32 mouse cellular contexts compared by ENCODE assay signal in the genomic region with DNA sequence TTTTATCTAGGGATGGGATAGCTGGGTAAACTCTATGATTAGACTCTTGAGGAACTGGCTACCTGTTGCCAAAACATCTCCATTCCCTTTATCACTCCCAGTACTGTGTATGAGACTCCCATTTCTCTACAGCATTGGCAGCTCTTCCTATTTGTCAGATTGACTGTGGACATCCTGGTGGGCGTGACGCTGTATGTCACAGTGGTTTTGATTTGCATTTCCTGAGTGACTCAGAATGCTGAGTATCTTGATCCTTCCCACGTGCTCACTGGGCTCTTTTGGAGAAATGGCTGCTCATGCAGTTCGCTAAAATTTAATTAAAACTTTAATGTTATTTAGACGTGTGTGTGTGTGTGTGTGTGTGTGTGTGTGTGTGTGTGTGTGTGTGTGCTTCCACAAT. TPM values are rescaled to one million over a fixed set of nuclear protein-coding genes. Genes with fewer than 3 reads are reported as not detected.
DNase-seq lines count a peak whose midpoint lies in the region; ATAC-seq and TF ChIP-seq lines count a peak whose summit lies in the region.
"Had no signal": no experiment of that assay in that cellular context is flagged by ENCODE, and none has a peak within 500 bp of the region (broad histone marks: within the 10 kb centered on the region; RNA-seq: fewer than 3 reads in every experiment).

No protein-coding gene starts in this region.

- TF ChIP-seq CTCF in intestine, postnatal 0 days (IDR thresholded peaks at IDR 0.05; ENCODE audit: low read depth), result peak; percentile 6; the same call in 1 of the 2 replicates

- no peak overlapping the region for H3K4me2 ChIP-seq in kidney, embryonic 16.5 days (replicated peaks; ENCODE audit: low read depth, low read length)
- no peak overlapping the region for H3K4me2 ChIP-seq in intestine, postnatal 0 days (replicated peaks; ENCODE audit: low read depth)
- H3K4me2 ChIP-seq: embryonic facial prominence, embryonic 12.5 days; heart, embryonic 13.5 days; hindbrain, embryonic 13.5 days; limb, embryonic 15.5 days; lung, embryonic 15.5 days; midbrain, embryonic 15.5 days; neural tube, embryonic 13.5 days; stomach, embryonic 15.5 days had no signal

- DNase-seq in kidney, postnatal 4 days, result peak; percentile 9 to 26
- DNase-seq in 416B (ENCODE audit: low read depth), result peak; percentile 53
- DNase-seq in left cerebral cortex, adult 11 months (ENCODE audit: low spot score), result no peak
- no peak for DNase-seq in heart, postnatal 36 days
- DNase-seq: adrenal gland, postnatal 25 days; cerebellum, postnatal 14 days; forebrain, postnatal 0 days; gastrocnemius, postnatal 25 days; heart, adult 2 months; heart, postnatal 14 days; kidney, adult 18-20 months; left cerebral cortex, postnatal 4 days; retina, postnatal 1 day; thymus, adult 18-20 months; thymus, postnatal 36 days had no signal

- H3K27ac ChIP-seq in kidney, embryonic 16.5 days (ENCODE audit: low read length), result no peak overlapping the region
- H3K27ac ChIP-seq in intestine, postnatal 0 days (ENCODE audit: low read depth, low read length), result no peak overlapping the region
- H3K27ac ChIP-seq: embryonic facial prominence, embryonic 12.5 days; heart, adult 2 months; heart, embryonic 13.5 days; hindbrain, embryonic 13.5 days; kidney, postnatal 0 days; limb, embryonic 15.5 days; liver, embryonic 14.5 days; lung, embryonic 15.5 days; macrophage; midbrain, embryonic 15.5 days; neural tube, embryonic 13.5 days; stomach, embryonic 15.5 days had no signal

- no peak overlapping the region for H3K4me3 ChIP-seq in kidney, embryonic 16.5 days (ENCODE audit: low read length)
- no peak overlapping the region for H3K4me3 ChIP-seq in intestine, postnatal 0 days (ENCODE audit: low read depth, low read length)
- H3K4me3 ChIP-seq: embryonic facial prominence, embryonic 12.5 days; heart, adult 2 months; heart, embryonic 13.5 days; hindbrain, embryonic 13.5 days; limb, embryonic 15.5 days; lung, embryonic 15.5 days; midbrain, embryonic 15.5 days; neural tube, embryonic 13.5 days; stomach, embryonic 15.5 days had no signal

- intact Hi-C loops in heart, postnatal 36 days (cut with DNase I), result no loop called here

- ATAC-seq in kidney, embryonic 16.5 days (ENCODE audit: low FRiP score, low TSS enrichment), result no peak; the same call in 1 of the 2 replicates
- peak; percentile 57 for ATAC-seq in activated CD4-positive, CD25-positive, alpha-beta regulatory T cell, adult 4 months
- no peak for ATAC-seq in intestine, postnatal 0 days
- ATAC-seq: forebrain, postnatal 0 days; midbrain, embryonic 15.5 days had no signal

- H3K36me3 ChIP-seq in kidney, embryonic 16.5 days (ENCODE audit: insufficient read depth, low read length), result no peaks in the 10 kb centered on the region
- H3K36me3 ChIP-seq in intestine, postnatal 0 days (ENCODE audit: control insufficient read depth, insufficient read depth), result no peaks in the 10 kb centered on the region
- H3K36me3 ChIP-seq: embryonic facial prominence, embryonic 12.5 days; heart, embryonic 13.5 days; hindbrain, embryonic 13.5 days; limb, embryonic 15.5 days; lung, embryonic 15.5 days; midbrain, embryonic 15.5 days; neural tube, embryonic 13.5 days; stomach, embryonic 15.5 days had no signal

- no peaks in the 10 kb centered on the region for H3K27me3 ChIP-seq in kidney, embryonic 16.5 days (ENCODE audit: insufficient read depth, low read length)
- no peaks in the 10 kb centered on the region for H3K27me3 ChIP-seq in intestine, postnatal 0 days (replicated peaks; ENCODE audit: control insufficient read depth, insufficient read depth, low read length)
- H3K27me3 ChIP-seq: embryonic facial prominence, embryonic 12.5 days; heart, embryonic 13.5 days; hindbrain, embryonic 13.5 days; limb, embryonic 15.5 days; lung, embryonic 15.5 days; midbrain, embryonic 15.5 days; neural tube, embryonic 13.5 days; stomach, embryonic 15.5 days had no signal

- 67% methylated on average over 5 of the region's 5 CpGs for WGBS in kidney, embryonic 16.5 days
- 55% methylated on average over 5 of the region's 5 CpGs for WGBS in intestine, postnatal 0 days

- no peaks in the 10 kb centered on the region for H3K4me1 ChIP-seq in kidney, embryonic 16.5 days (ENCODE audit: insufficient read depth, low read length)
- no peaks in the 10 kb centered on the region; the same call in none of the 2 replicates for H3K4me1 ChIP-seq in intestine, postnatal 0 days (replicated peaks; ENCODE audit: control insufficient read depth, insufficient read depth, low read length)
- H3K4me1 ChIP-seq: embryonic facial prominence, embryonic 12.5 days; hindbrain, embryonic 13.5 days; limb, embryonic 15.5 days; lung, embryonic 15.5 days; midbrain, embryonic 15.5 days; neural tube, embryonic 13.5 days; stomach, embryonic 15.5 days had no signal

- no peaks in the 10 kb centered on the region for H3K9me3 ChIP-seq in kidney, embryonic 16.5 days (ENCODE audit: low read length)
- no peaks in the 10 kb centered on the region for H3K9me3 ChIP-seq in intestine, postnatal 0 days (ENCODE audit: control insufficient read depth)
- H3K9me3 ChIP-seq: embryonic facial prominence, embryonic 12.5 days; heart, embryonic 13.5 days; hindbrain, embryonic 13.5 days; limb, embryonic 15.5 days; lung, embryonic 15.5 days; midbrain, embryonic 15.5 days; neural tube, embryonic 13.5 days; stomach, embryonic 15.5 days had no signal

- no peak overlapping the region for H3K9ac ChIP-seq in kidney, embryonic 16.5 days (replicated peaks; ENCODE audit: low read length)
- no peak overlapping the region for H3K9ac ChIP-seq in intestine, postnatal 0 days (ENCODE audit: low read depth, low read length)
- H3K9ac ChIP-seq: embryonic facial prominence, embryonic 12.5 days; forebrain, postnatal 0 days; heart, embryonic 13.5 days; hindbrain, embryonic 13.5 days; limb, embryonic 15.5 days; liver, embryonic 14.5 days; lung, embryonic 15.5 days; midbrain, embryonic 15.5 days; neural tube, embryonic 13.5 days; stomach, embryonic 15.5 days had no signal

RNA-seq across cellular contexts. Expression of a gene that starts 4.8 kb away (rescaled TPM):
- polyA plus RNA-seq in kidney, embryonic 16.5 days (2015; fragmentation: Nextera tagmentation; extraction: Ambion mirVana), result 0.63 and 0.92 TPM in 2 replicates
- polyA plus RNA-seq in activated CD4-positive, CD25-positive, alpha-beta regulatory T cell, adult 4 months (2017; shearing (Covaris generic)), result 10 to 100 TPM in 1 of 2 experiments, 1 to 10 TPM in 1; 3.1 to 12.0 TPM
- 13.2 and 28.1 TPM in 2 replicates for polyA plus RNA-seq in intestine, postnatal 0 days (2015; fragmentation: Nextera tagmentation; extraction: Ambion mirVana)
- total RNA-seq in heart, postnatal 36 days (2021), result not detected
- total RNA-seq: adrenal gland, postnatal 25 days; forebrain, postnatal 0 days; gastrocnemius, postnatal 25 days; heart, adult 2 months; heart, postnatal 14 days; layer of hippocampus, adult 18-20 months; left cerebral cortex, adult 8-10 months; left cerebral cortex, postnatal 4 days had no signal
- polyA plus RNA-seq: forebrain, embryonic 11.5 days; hindbrain, embryonic 13.5 days; limb, embryonic 15.5 days; lung, embryonic 15.5 days; macrophage; midbrain, embryonic 15.5 days; neural tube, embryonic 13.5 days had no signal

RNA-seq across cellular contexts. Expression of a gene that starts 47.8 kb away (rescaled TPM):
- 0.18 and 0.44 TPM in 2 replicates for polyA plus RNA-seq in kidney, embryonic 16.5 days (2015; fragmentation: Nextera tagmentation; extraction: Ambion mirVana)
- under 1 TPM in 1 of 2 experiments, not detected in 1; 0.33 TPM for polyA plus RNA-seq in activated CD4-positive, CD25-positive, alpha-beta regulatory T cell, adult 4 months (2017; shearing (Covaris generic))
- polyA plus RNA-seq in intestine, postnatal 0 days (2015; fragmentation: Nextera tagmentation; extraction: Ambion mirVana), result not detected in 2 replicates
- not detected for total RNA-seq in heart, postnatal 36 days (2021)
- total RNA-seq: adrenal gland, postnatal 25 days; gastrocnemius, postnatal 25 days; heart, adult 2 months; heart, postnatal 14 days had no signal
- polyA plus RNA-seq: heart, embryonic 13.5 days; limb, embryonic 15.5 days; liver, embryonic 14.5 days; macrophage had no signal

RNA-seq across cellular contexts. Expression of a gene that starts 51.0 kb away (rescaled TPM):
- not detected in 2 replicates for polyA plus RNA-seq in kidney, embryonic 16.5 days (2015; fragmentation: Nextera tagmentation; extraction: Ambion mirVana)
- polyA plus RNA-seq in activated CD4-positive, CD25-positive, alpha-beta regulatory T cell, adult 4 months (2017; shearing (Covaris generic)), result not detected
- 0.12 TPM in 1 of 2 replicates, not detected in the other for polyA plus RNA-seq in intestine, postnatal 0 days (2015; fragmentation: Nextera tagmentation; extraction: Ambion mirVana)
- not detected for total RNA-seq in heart, postnatal 36 days (2021)
- total RNA-seq: adrenal gland, postnatal 25 days; forebrain, postnatal 0 days; gastrocnemius, postnatal 25 days; heart, adult 2 months; heart, postnatal 14 days; layer of hippocampus, adult 18-20 months; left cerebral cortex, adult 8-10 months; left cerebral cortex, postnatal 4 days had no signal
- polyA plus RNA-seq: embryonic facial prominence, embryonic 12.5 days; forebrain, embryonic 11.5 days; forebrain, postnatal 0 days; heart, adult 2 months; heart, embryonic 13.5 days; hindbrain, embryonic 13.5 days; kidney, postnatal 0 days; limb, embryonic 15.5 days; liver, embryonic 14.5 days; lung, embryonic 15.5 days; macrophage; midbrain, embryonic 15.5 days; neural tube, embryonic 13.5 days; stomach, embryonic 15.5 days had no signal

RNA-seq across cellular contexts. Expression of a gene that starts 52.5 kb away (rescaled TPM):
- not detected in 2 replicates for polyA plus RNA-seq in kidney, embryonic 16.5 days (2015; fragmentation: Nextera tagmentation; extraction: Ambion mirVana)
- polyA plus RNA-seq in activated CD4-positive, CD25-positive, alpha-beta regulatory T cell, adult 4 months (2017; shearing (Covaris generic)), result not detected
- not detected in 2 replicates for polyA plus RNA-seq in intestine, postnatal 0 days (2015; fragmentation: Nextera tagmentation; extraction: Ambion mirVana)
- not detected for total RNA-seq in heart, postnatal 36 days (2021)
- total RNA-seq: adrenal gland, postnatal 25 days; forebrain, postnatal 0 days; gastrocnemius, postnatal 25 days; heart, adult 2 months; heart, postnatal 14 days; layer of hippocampus, adult 18-20 months; left cerebral cortex, adult 8-10 months; left cerebral cortex, postnatal 4 days had no signal
- polyA plus RNA-seq: embryonic facial prominence, embryonic 12.5 days; forebrain, embryonic 11.5 days; forebrain, postnatal 0 days; heart, adult 2 months; heart, embryonic 13.5 days; hindbrain, embryonic 13.5 days; kidney, postnatal 0 days; limb, embryonic 15.5 days; liver, embryonic 14.5 days; lung, embryonic 15.5 days; macrophage; midbrain, embryonic 15.5 days; neural tube, embryonic 13.5 days; stomach, embryonic 15.5 days had no signal

Comparison
In these comparisons a context has a peak if more than half of its experiments do, and no peak if none do; other contexts are left out.
1. DNase-seq: peak in kidney, postnatal 4 days (2 of 2) and 416B (single experiment); none in left cerebral cortex, adult 11 months (single experiment) and heart, postnatal 36 days (0 of 2).